Mouse (Mus musculus): ENCODE measurements around the gene Chst5. TPM values are rescaled to one million over a fixed set of nuclear protein-coding genes. Genes with fewer than 3 reads are reported as not detected.

The Chst5 gene
- polyA plus RNA-seq, 1 experiment from 2014 or later = 3.1 TPM

- Histone ChIP-seq H3K36me3 (peaks cover 3% of the 10 kb centered on the region; the same call in 1 of the 2 replicates), H3K4me3 (no peak overlapping the region), H3K9me3 (no peaks in the 10 kb centered on the region), H3K9ac (replicated peaks) (no peak overlapping the region), H3K27ac (replicated peaks) (no peak overlapping the region), H3K4me2 (replicated peaks) (no peak overlapping the region), H3K27me3 (no peaks in the 10 kb centered on the region), H3K4me1 (no peaks in the 10 kb centered on the region)
- ATAC-seq (ENCODE audit: low FRiP score, low read depth) = no peak
- 33% methylated on average over 10 of the region's 10 CpGs for WGBS
Measured at GRCm38 (mm10) chr8:111923383-111923804, 13.1 kb upstream of the Chst5 start.

GRCm38 (mm10) chr8:111920971-111921370 lies 10.7 kb upstream of the Chst5 start:
- no peak for ATAC-seq (ENCODE audit: low FRiP score, low read depth)
- 87% methylated on average over 4 of the region's 4 CpGs for WGBS
- H3K4me1 ChIP-seq = no peaks in the 10 kb centered on the region
- no peak overlapping the region for H3K27ac ChIP-seq (replicated peaks)
- H3K4me2 ChIP-seq (replicated peaks) = no peak overlapping the region
- H3K36me3 ChIP-seq = peaks cover 16% of the 10 kb centered on the region
- H3K4me3 ChIP-seq = no peak overlapping the region
- H3K9me3 ChIP-seq = no peaks in the 10 kb centered on the region
- no peaks in the 10 kb centered on the region for H3K27me3 ChIP-seq
- no peak overlapping the region for H3K9ac ChIP-seq (replicated peaks)

GRCm38 (mm10) chr8:111919663-111920062 lies 9.4 kb upstream of the Chst5 start:
- no peaks in the 10 kb centered on the region for H3K9me3 ChIP-seq
- H3K27me3 ChIP-seq = no peaks in the 10 kb centered on the region
- H3K36me3 ChIP-seq = peaks cover 16% of the 10 kb centered on the region
- H3K4me3 ChIP-seq = no peak overlapping the region
- no peaks in the 10 kb centered on the region for H3K4me1 ChIP-seq
- WGBS = 85% methylated on average over 2 of the region's 2 CpGs
- ATAC-seq (ENCODE audit: low FRiP score, low read depth) = no peak
- H3K4me2 ChIP-seq (replicated peaks) = no peak overlapping the region
- no peak overlapping the region for H3K27ac ChIP-seq (replicated peaks)
- no peak overlapping the region for H3K9ac ChIP-seq (replicated peaks)

- H3K9ac ChIP-seq (replicated peaks) = no peak overlapping the region
- 48% methylated on average over 12 of the region's 12 CpGs for WGBS
- H3K27me3 ChIP-seq = peaks cover 22% of the 10 kb centered on the region
- H3K4me1 ChIP-seq = peaks cover 17% of the 10 kb centered on the region
- no peak overlapping the region for H3K4me3 ChIP-seq
- H3K9me3 ChIP-seq = no peaks in the 10 kb centered on the region
- peak; percentile 81; the same call in 1 of the 2 replicates for ATAC-seq (ENCODE audit: low FRiP score, low read depth)
- no peak overlapping the region for H3K27ac ChIP-seq (replicated peaks)
- H3K36me3 ChIP-seq = peaks cover 8% of the 10 kb centered on the region; the same call in 1 of the 2 replicates
- no peak overlapping the region for H3K4me2 ChIP-seq (replicated peaks)
Measured at GRCm38 (mm10) chr8:111912860-111913432, 2.7 kb upstream of the Chst5 start.

GRCm38 (mm10) chr8:111911572-111911971 lies 1.3 kb upstream of the Chst5 start:
- Histone ChIP-seq H3K27ac (replicated peaks) (no peak overlapping the region), H3K4me2 (replicated peaks) (no peak overlapping the region), H3K9me3 (no peaks in the 10 kb centered on the region), H3K4me1 (peaks cover 17% of the 10 kb centered on the region), H3K9ac (replicated peaks) (no peak overlapping the region), H3K27me3 (peaks cover 22% of the 10 kb centered on the region), H3K36me3 (0 out of 2 replicates have a peak, but pooled peaks cover under 1% of the 10 kb centered on the region), H3K4me3 (no peak overlapping the region)
- 44% methylated on average over 7 of the region's 7 CpGs for WGBS
- no peak for ATAC-seq (ENCODE audit: low FRiP score, low read depth)

- peaks cover 16% of the 10 kb centered on the region for H3K27me3 ChIP-seq
- H3K9me3 ChIP-seq = no peaks in the 10 kb centered on the region
- H3K4me1 ChIP-seq = peaks cover 11% of the 10 kb centered on the region; the same call in 1 of the 2 replicates
- H3K9ac ChIP-seq (replicated peaks) = no peak overlapping the region
- H3K36me3 ChIP-seq = no peaks in the 10 kb centered on the region
- 75% methylated on average over 8 of the region's 8 CpGs for WGBS
- H3K4me3 ChIP-seq = no peak overlapping the region
- no peak overlapping the region for H3K27ac ChIP-seq (replicated peaks)
- H3K4me2 ChIP-seq (replicated peaks) = no peak overlapping the region
- no peak for ATAC-seq (ENCODE audit: low FRiP score, low read depth)
Measured at GRCm38 (mm10) chr8:111905500-111906121, 4.6 kb downstream of the Chst5 start.

GRCm38 (mm10) chr8:111902080-111902479 lies 8.2 kb downstream of the Chst5 start:
- Histone ChIP-seq H3K9ac (replicated peaks) (no peak overlapping the region), H3K27ac (replicated peaks) (no peak overlapping the region), H3K4me3 (no peak overlapping the region), H3K27me3 (no peaks in the 10 kb centered on the region), H3K36me3 (no peaks in the 10 kb centered on the region), H3K9me3 (no peaks in the 10 kb centered on the region), H3K4me2 (replicated peaks) (no peak overlapping the region), H3K4me1 (no peaks in the 10 kb centered on the region)
- ATAC-seq (ENCODE audit: low FRiP score, low read depth) = no peak
- 37% methylated on average over 5 of the region's 5 CpGs for WGBS

GRCm38 (mm10) chr8:111898586-111898985 lies 11.7 kb downstream of the Chst5 start:
- Histone ChIP-seq H3K36me3 (no peaks in the 10 kb centered on the region), H3K9me3 (no peaks in the 10 kb centered on the region), H3K9ac (replicated peaks) (no peak overlapping the region), H3K4me2 (replicated peaks) (no peak overlapping the region), H3K27ac (replicated peaks) (no peak overlapping the region), H3K4me3 (no peak overlapping the region), H3K4me1 (no peaks in the 10 kb centered on the region), H3K27me3 (no peaks in the 10 kb centered on the region)
- ATAC-seq (ENCODE audit: low FRiP score, low read depth) = no peak
- 38% methylated on average over 10 of the region's 10 CpGs for WGBS

DNA sequence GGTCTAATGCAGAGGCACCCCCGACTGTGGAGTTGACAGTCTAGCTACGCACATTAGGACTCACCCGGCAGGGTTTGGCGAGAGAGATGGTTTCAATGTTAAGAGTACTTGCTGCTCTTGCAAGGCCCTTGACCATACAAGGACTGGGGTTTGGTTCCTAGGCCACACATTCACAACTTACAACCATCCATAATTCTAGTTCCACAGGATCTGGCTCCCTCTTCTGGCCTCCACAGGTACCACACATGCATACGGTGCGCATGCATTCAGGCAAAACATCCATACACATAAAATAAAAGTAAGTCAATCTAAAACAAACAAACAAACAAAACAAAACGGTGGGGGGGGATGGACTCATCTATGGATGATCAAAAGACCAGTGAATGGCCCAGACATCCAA lies 15.3 kb downstream of the Chst5 start:
- 81% methylated on average over 7 of the region's 7 CpGs for WGBS
- no peak overlapping the region for H3K9ac ChIP-seq (replicated peaks)
- H3K4me3 ChIP-seq = no peak overlapping the region
- ATAC-seq (ENCODE audit: low FRiP score, low read depth) = no peak
- H3K27me3 ChIP-seq = peaks cover 27% of the 10 kb centered on the region
- H3K27ac ChIP-seq (replicated peaks) = no peak overlapping the region
- no peaks in the 10 kb centered on the region for H3K9me3 ChIP-seq
- H3K36me3 ChIP-seq = no peaks in the 10 kb centered on the region
- H3K4me2 ChIP-seq (replicated peaks) = no peak overlapping the region
- H3K4me1 ChIP-seq = peaks cover 4% of the 10 kb centered on the region; the same call in 1 of the 2 replicates

- peaks cover 4% of the 10 kb centered on the region; the same call in 1 of the 2 replicates for H3K4me1 ChIP-seq
- H3K9me3 ChIP-seq = no peaks in the 10 kb centered on the region
- 62% methylated on average over 5 of the region's 5 CpGs for WGBS
- H3K27ac ChIP-seq (replicated peaks) = no peak overlapping the region
- no peak overlapping the region for H3K4me3 ChIP-seq
- H3K36me3 ChIP-seq = no peaks in the 10 kb centered on the region
- peaks cover 47% of the 10 kb centered on the region for H3K27me3 ChIP-seq
- no peak overlapping the region for H3K9ac ChIP-seq (replicated peaks)
- ATAC-seq (ENCODE audit: low FRiP score, low read depth) = no peak
- H3K4me2 ChIP-seq (replicated peaks) = no peak overlapping the region
Measured at GRCm38 (mm10) chr8:111892615-111893014, 17.6 kb downstream of the Chst5 start.

GRCm38 (mm10) chr8:111891983-111892382 lies 18.3 kb downstream of the Chst5 start:
- no peak for ATAC-seq (ENCODE audit: low FRiP score, low read depth)
- Histone ChIP-seq H3K4me3 (no peak overlapping the region), H3K27ac (replicated peaks) (no peak overlapping the region), H3K27me3 (peaks cover 49% of the 10 kb centered on the region), H3K36me3 (no peaks in the 10 kb centered on the region), H3K9me3 (no peaks in the 10 kb centered on the region), H3K4me1 (peaks cover 4% of the 10 kb centered on the region; the same call in 1 of the 2 replicates), H3K9ac (replicated peaks) (no peak overlapping the region), H3K4me2 (replicated peaks) (no peak overlapping the region)
- 47% methylated on average over 8 of the region's 8 CpGs for WGBS

DNA sequence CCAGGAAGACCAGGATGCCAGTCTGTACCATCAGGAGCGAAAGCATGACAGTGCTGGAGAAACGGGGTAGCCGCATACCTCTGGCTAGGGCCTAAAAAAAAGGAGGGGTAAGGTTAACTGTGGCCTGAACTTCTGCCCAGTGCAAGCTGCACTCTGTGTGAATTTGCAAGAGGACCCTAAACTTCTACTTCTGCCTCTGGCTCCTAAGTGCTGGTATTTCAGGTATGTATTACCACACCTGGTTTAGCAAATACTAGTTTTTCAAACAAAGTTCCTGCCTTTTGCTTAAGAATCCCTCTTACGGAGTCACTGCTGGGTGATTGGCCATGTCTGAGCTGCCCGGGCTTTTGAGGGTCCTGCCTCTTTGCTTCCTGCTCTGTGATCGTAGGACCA lies 19.3 kb downstream of the Chst5 start:
- Histone ChIP-seq H3K27me3 (peaks cover 49% of the 10 kb centered on the region), H3K4me3 (no peak overlapping the region)
- 55% methylated on average over 6 of the region's 6 CpGs for WGBS

More for the DNA sequence above, 19.3 kb downstream of the Chst5 start:
- H3K36me3 ChIP-seq = no peaks in the 10 kb centered on the region
- no peak for ATAC-seq (ENCODE audit: low FRiP score, low read depth)
- no peaks in the 10 kb centered on the region for H3K9me3 ChIP-seq
- no peak overlapping the region for H3K4me2 ChIP-seq (replicated peaks)
- H3K9ac ChIP-seq (replicated peaks) = no peak overlapping the region
- peaks cover 4% of the 10 kb centered on the region; the same call in 1 of the 2 replicates for H3K4me1 ChIP-seq
- H3K27ac ChIP-seq (replicated peaks) = no peak overlapping the region
